Mouse (Mus musculus) liver, embryonic 12.5 days (tissue): ENCODE data around the gene Rpl7a. TPM values are rescaled to one million over a fixed set of nuclear protein-coding genes. Genes with fewer than 3 reads are reported as not detected.

ENCODE experiments used
- ATAC-seq: fragments of 200-750 bp; cut with Nextera tagmentation; 2 replicates; pipeline ENCODE4 v1.8.0; 2017; ENCODE audit warnings: moderate number of reproducible peaks, mild to moderate bottlenecking, moderate library complexity
- H3K27ac ChIP-seq: fragments of 300-500 bp; sonication (generic); 2 replicates; pipeline ENCODE4 v1.5.1; 2016; ENCODE audit warnings: mild to moderate bottlenecking
- H3K27me3 ChIP-seq: fragments of 300-500 bp; sonication (generic); replicated peaks from 2 replicates; pipeline ENCODE4 v1.6.1; 2016; ENCODE audit warnings: mild to moderate bottlenecking, moderate library complexity
- H3K36me3 ChIP-seq: fragments of 300-500 bp; sonication (generic); 2 replicates; pipeline ENCODE4 v1.6.1; 2016; ENCODE audit warnings: mild to moderate bottlenecking, moderate library complexity
- H3K4me1 ChIP-seq: fragments of 300-500 bp; sonication (generic); 2 replicates; pipeline ENCODE4 v1.6.1; 2016
- H3K4me2 ChIP-seq: fragments of 300-500 bp; sonication (generic); 2 replicates; pipeline ENCODE4 v1.6.1; 2016; ENCODE audit warnings: mild to moderate bottlenecking, moderate library complexity
- H3K4me3 ChIP-seq: fragments of 300-500 bp; sonication (generic); 2 replicates; pipeline ENCODE4 v1.5.1; 2016; ENCODE audit warnings: mild to moderate bottlenecking, moderate library complexity
- H3K9ac ChIP-seq: fragments of 300-500 bp; sonication (generic); 2 replicates; pipeline ENCODE4 v1.6.1; 2016; ENCODE audit warnings: mild to moderate bottlenecking, moderate library complexity
- H3K9me3 ChIP-seq: fragments of 300-500 bp; sonication (generic); replicated peaks from 2 replicates; pipeline ENCODE4 v1.6.1; 2016; ENCODE audit warnings: mild to moderate bottlenecking, moderate library complexity
- WGBS: fragments of 180-500 bp; shearing (Covaris S2); methylation state at CpG from one replicate; pipeline ENCODE4 v1.1.7; 2016; ENCODE audit not compliant: insufficient replicate concordance; 5-methylcytosine and 5-hydroxymethylcytosine counted together
- polyA plus RNA-seq: library from polyadenylated mRNA; unstranded; fragments of >200 nt; fragmentation: Nextera tagmentation; extraction: Ambion mirVana; gene quantifications from 2 replicates; pipeline ENCODE4 v1.2.1, GENCODE M21; 2016

Rpl7a gene
- polyA plus RNA-seq, 1 experiment from 2014 or later, result 587 TPM

DNA sequence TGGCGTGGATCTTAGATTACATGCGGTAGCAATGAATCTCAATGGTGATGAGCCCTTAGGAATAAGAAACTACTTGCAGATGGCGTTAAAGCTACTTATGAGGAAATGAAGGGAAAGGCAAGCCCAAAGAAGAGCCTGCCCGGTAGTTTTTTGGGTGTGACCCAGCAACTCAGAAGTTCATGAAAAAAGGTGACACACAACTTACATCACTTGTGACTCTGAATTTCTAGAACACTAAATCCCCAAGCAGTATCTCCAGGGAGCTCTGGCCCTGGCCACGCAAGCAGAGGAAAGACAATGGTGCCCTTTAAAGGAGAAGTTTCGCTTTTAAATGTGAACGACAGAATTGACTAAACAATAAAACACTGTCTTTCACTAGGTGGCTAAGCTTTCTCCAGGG is 7.3 kb upstream of the Rpl7a start:
- H3K27ac ChIP-seq, result peak overlapping the region; percentile 90
- H3K4me3 ChIP-seq, result peak overlapping the region; percentile 90
- H3K36me3 ChIP-seq, result peaks cover 77% of the 10 kb centered on the region
- H3K9me3 ChIP-seq, result no peaks in the 10 kb centered on the region
- 16% methylated on average over 7 of the region's 7 CpGs for WGBS
- peak overlapping the region; percentile 94 for H3K4me2 ChIP-seq
- H3K9ac ChIP-seq, result peak overlapping the region; percentile 89
- no peaks in the 10 kb centered on the region for H3K27me3 ChIP-seq
- peaks cover 45% of the 10 kb centered on the region for H3K4me1 ChIP-seq
- ATAC-seq, result no peak

- no peak overlapping the region for H3K4me2 ChIP-seq
- H3K4me1 ChIP-seq, result peaks cover 54% of the 10 kb centered on the region
- H3K36me3 ChIP-seq, result peaks cover 55% of the 10 kb centered on the region
- no peaks in the 10 kb centered on the region for H3K27me3 ChIP-seq
- no peaks in the 10 kb centered on the region for H3K9me3 ChIP-seq
- 83% methylated on average over 2 of the region's 2 CpGs for WGBS
- ATAC-seq, result no peak
- H3K27ac ChIP-seq, result no peak overlapping the region
- no peak overlapping the region for H3K9ac ChIP-seq
- no peak overlapping the region for H3K4me3 ChIP-seq
Observed at GRCm38 (mm10) chr2:26905936-26906335, 4.6 kb upstream of the Rpl7a start.

- 88% methylated on average over 3 of the region's 3 CpGs for WGBS
- no peak for ATAC-seq
- H3K4me1 ChIP-seq, result peaks cover 49% of the 10 kb centered on the region
Observed at GRCm38 (mm10) chr2:26906431-26906830, 4.1 kb upstream of the Rpl7a start.

GRCm38 (mm10) chr2:26907109-26907508 is 3.5 kb upstream of the Rpl7a start:
- Histone ChIP-seq H3K9me3 (no peaks in the 10 kb centered on the region), H3K9ac (0 out of 2 replicates have a peak overlapping the region, but pooled peaks have one; percentile 14), H3K4me1 (peaks cover 48% of the 10 kb centered on the region), H3K27ac (no peak overlapping the region), H3K4me3 (no peak overlapping the region), H3K27me3 (no peaks in the 10 kb centered on the region), H3K36me3 (peaks cover 59% of the 10 kb centered on the region), H3K4me2 (no peak overlapping the region)
- WGBS, result 57% methylated on average over 4 of the region's 4 CpGs
- no peak for ATAC-seq

More at GRCm38 (mm10) chr2:26906431-26906830, 4.1 kb upstream of the Rpl7a start:
- no peaks in the 10 kb centered on the region for H3K9me3 ChIP-seq
- no peaks in the 10 kb centered on the region for H3K27me3 ChIP-seq
- H3K4me2 ChIP-seq, result no peak overlapping the region
- no peak overlapping the region for H3K9ac ChIP-seq
- no peak overlapping the region for H3K27ac ChIP-seq
- H3K36me3 ChIP-seq, result peaks cover 55% of the 10 kb centered on the region
- H3K4me3 ChIP-seq, result no peak overlapping the region

DNA sequence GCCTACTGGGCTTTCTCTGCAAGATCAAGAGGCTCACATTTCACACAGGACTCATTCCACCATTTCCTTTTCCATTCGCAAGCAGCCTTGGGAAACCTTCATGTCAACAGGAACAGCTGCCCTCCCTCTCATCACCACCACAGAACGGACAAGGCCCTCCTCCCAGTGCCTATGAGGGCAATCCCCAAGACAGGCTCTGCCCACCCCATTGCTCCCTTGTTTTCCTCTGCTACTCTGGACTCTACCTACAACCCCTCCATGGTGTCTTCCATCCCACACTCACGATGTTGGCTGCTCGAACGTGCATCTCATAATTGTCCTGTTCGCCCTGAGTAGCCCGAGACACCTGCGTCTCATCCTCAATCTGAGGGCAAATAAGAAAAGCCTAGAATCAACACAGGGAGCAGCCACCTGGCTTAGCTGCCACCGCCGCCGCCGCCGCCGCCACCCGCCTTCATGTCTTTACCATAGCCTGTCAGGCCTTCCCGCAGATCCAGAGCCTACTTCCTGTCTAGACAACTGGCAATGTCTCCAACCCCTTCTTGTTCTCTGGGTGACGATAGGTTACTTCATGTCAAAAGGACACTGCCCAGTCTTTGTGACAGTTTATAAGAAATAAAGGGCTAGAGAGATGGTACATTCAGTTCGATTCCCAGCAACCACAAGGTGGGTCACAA is 1.7 kb upstream of the Rpl7a start:
- peak overlapping the region; percentile 76 for H3K4me3 ChIP-seq
- H3K27ac ChIP-seq, result no peak overlapping the region
- peaks cover 77% of the 10 kb centered on the region for H3K36me3 ChIP-seq
- no peak for ATAC-seq
- 54% methylated on average over 18 of the region's 18 CpGs for WGBS
- peak overlapping the region; percentile 95 for H3K4me2 ChIP-seq
- no peaks in the 10 kb centered on the region for H3K27me3 ChIP-seq
- H3K4me1 ChIP-seq, result peaks cover 57% of the 10 kb centered on the region
- peak overlapping the region; percentile 91 for H3K9ac ChIP-seq
- no peaks in the 10 kb centered on the region for H3K9me3 ChIP-seq

DNA sequence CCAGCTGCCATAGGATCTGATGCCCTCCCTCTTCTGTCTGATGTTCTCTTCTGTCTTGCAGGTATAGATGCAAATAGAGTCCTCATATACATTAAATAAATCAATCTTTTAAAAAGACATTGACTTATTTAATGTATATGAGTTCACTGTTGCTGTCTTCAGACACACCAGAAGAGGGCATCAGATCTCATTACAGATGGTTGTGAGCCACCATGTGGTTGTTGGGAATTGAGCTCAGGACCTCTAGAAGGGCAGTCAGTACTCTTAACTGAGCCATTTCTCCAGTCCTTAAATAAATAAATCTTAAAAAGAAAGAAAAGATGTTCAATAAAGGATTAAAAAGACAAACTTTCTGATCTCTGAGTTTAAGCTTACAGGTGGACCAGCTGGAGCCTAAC is 1.2 kb upstream of the Rpl7a start:
- peak overlapping the region; percentile 88 for H3K27ac ChIP-seq
- no peak for ATAC-seq
- H3K4me2 ChIP-seq, result peak overlapping the region; percentile 95
- H3K4me3 ChIP-seq, result peak overlapping the region; percentile 76
- peaks cover 78% of the 10 kb centered on the region for H3K36me3 ChIP-seq
- H3K9me3 ChIP-seq, result no peaks in the 10 kb centered on the region
- H3K27me3 ChIP-seq, result no peaks in the 10 kb centered on the region
- H3K9ac ChIP-seq, result peak overlapping the region; percentile 91
- H3K4me1 ChIP-seq, result peaks cover 57% of the 10 kb centered on the region

- peak overlapping the region; percentile 88 for H3K27ac ChIP-seq
- no peaks in the 10 kb centered on the region for H3K9me3 ChIP-seq
- peak overlapping the region; percentile 76 for H3K4me3 ChIP-seq
- WGBS, result under 1% methylated on average over 37 of the region's 37 CpGs
- peaks cover 66% of the 10 kb centered on the region for H3K36me3 ChIP-seq
- H3K27me3 ChIP-seq, result no peaks in the 10 kb centered on the region
- peak overlapping the region; percentile 95 for H3K4me2 ChIP-seq
- peaks cover 68% of the 10 kb centered on the region for H3K4me1 ChIP-seq
- ATAC-seq, result peak; percentile 23
- H3K9ac ChIP-seq, result peak overlapping the region; percentile 91
Observed at GRCm38 (mm10) chr2:26910994-26911765, 616 bp downstream of the Rpl7a start.

GRCm38 (mm10) chr2:26912253-26912770 is 1.7 kb downstream of the Rpl7a start:
- Histone ChIP-seq H3K9me3 (no peaks in the 10 kb centered on the region), H3K4me2 (peak overlapping the region; percentile 95), H3K9ac (peak overlapping the region; percentile 91), H3K27ac (peak overlapping the region; percentile 88), H3K4me3 (peak overlapping the region; percentile 76), H3K27me3 (no peaks in the 10 kb centered on the region), H3K4me1 (peaks cover 76% of the 10 kb centered on the region), H3K36me3 (peaks cover 56% of the 10 kb centered on the region)
- ATAC-seq, result no peak
- WGBS, result 48% methylated on average over 5 of the region's 5 CpGs

- peak overlapping the region; percentile 82 for H3K27ac ChIP-seq
- no peaks in the 10 kb centered on the region for H3K27me3 ChIP-seq
- ATAC-seq, result no peak
- no peaks in the 10 kb centered on the region for H3K9me3 ChIP-seq
- peak overlapping the region; percentile 95 for H3K4me2 ChIP-seq
- WGBS, result 40% methylated on average over 17 of the region's 17 CpGs
- peaks cover 56% of the 10 kb centered on the region for H3K36me3 ChIP-seq
- peaks cover 76% of the 10 kb centered on the region for H3K4me1 ChIP-seq
- peak overlapping the region; percentile 31; the same call in 1 of the 2 replicates for H3K9ac ChIP-seq
- peak overlapping the region; percentile 76 for H3K4me3 ChIP-seq
Observed at GRCm38 (mm10) chr2:26913416-26914147, 3.0 kb downstream of the Rpl7a start.

DNA sequence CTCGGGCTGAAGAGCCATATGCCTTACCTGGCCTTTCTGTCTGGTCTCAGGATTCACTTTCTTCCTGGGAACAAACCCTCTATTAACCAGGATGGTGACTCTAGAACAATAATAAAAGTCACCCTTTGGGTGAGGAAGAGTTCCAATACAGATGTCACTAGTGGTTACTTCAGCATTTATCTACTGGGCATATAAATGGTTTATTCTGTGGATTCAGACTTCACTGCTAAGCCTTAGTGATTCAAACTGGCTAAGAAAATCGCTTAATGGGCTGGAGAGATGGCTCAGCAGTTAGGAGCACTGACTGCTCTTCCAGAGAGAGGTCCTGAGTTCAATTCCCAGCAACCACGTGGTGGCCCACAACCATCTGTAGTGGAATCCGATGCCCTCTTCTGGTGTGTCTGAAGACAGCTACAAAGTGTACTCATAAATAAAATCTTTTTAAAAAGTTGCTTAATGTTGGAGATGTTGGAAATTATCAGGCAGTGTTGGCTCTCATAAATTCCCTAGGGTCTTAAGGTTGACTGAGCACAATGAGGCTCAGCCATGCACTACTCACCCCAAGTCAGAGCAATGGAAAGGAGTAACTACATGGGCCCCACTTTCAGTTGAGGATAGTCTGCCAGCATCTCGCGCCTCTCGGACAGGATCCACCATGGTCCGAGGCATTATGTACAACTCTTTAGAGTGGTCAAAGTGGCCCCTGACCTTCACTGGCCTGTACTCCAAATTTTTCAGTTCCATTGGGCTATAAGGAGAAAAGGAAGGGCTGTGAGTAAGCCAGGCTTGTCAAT is 3.8 kb downstream of the Rpl7a start:
- Histone ChIP-seq H3K4me1 (peaks cover 71% of the 10 kb centered on the region), H3K4me2 (peak overlapping the region; percentile 95), H3K9me3 (no peaks in the 10 kb centered on the region), H3K4me3 (peak overlapping the region; percentile 82), H3K9ac (peak overlapping the region; percentile 86; the same call in 1 of the 2 replicates), H3K27me3 (no peaks in the 10 kb centered on the region), H3K36me3 (peaks cover 61% of the 10 kb centered on the region), H3K27ac (peak overlapping the region; percentile 82)
- no peak for ATAC-seq
- 45% methylated on average over 8 of the region's 8 CpGs for WGBS
